Mouse (Mus musculus): ENCODE results near the gene Sec61g. TPM values are rescaled to one million over a fixed set of nuclear protein-coding genes. Genes with fewer than 3 reads are reported as not detected.

Gene Sec61g
- polyA plus RNA-seq (2015; fragmentation: Nextera tagmentation; extraction: Ambion mirVana) = 33.7 and 36.7 TPM in 2 replicates

GRCm38 (mm10) chr11:16508052-16508654 is at the start of gene Sec61g:
Sec61g (minus strand) TSS chr11:16508484.
- peak within 1 kb of the TSS; percentile 75 for H3K4me3 ChIP-seq
- WGBS = under 1% methylated on average over 35 of the region's 35 CpGs
- H3K9me3 ChIP-seq = no peaks in the 10 kb centered on the region
- H3K27me3 ChIP-seq = no peaks in the 10 kb centered on the region
- ATAC-seq (ENCODE audit: low read depth) = peak; percentile 100
- peak within 1 kb of the TSS; percentile 79 for H3K4me2 ChIP-seq
- peaks cover 27% of the 10 kb centered on the region for H3K36me3 ChIP-seq
- H3K4me1 ChIP-seq (replicated peaks) = peaks cover 22% of the 10 kb centered on the region
- H3K27ac ChIP-seq (replicated peaks) = peak within 1 kb of the TSS; percentile 94
- peak within 1 kb of the TSS; percentile 95 for H3K9ac ChIP-seq

GRCm38 (mm10) chr11:16546421-16547163 is 38.3 kb upstream of the Sec61g start:
- WGBS = 74% methylated on average over 5 of the region's 5 CpGs
- no peaks in the 10 kb centered on the region for H3K36me3 ChIP-seq
- no peak overlapping the region for H3K9ac ChIP-seq
- H3K4me2 ChIP-seq = no peak overlapping the region
- no peak for ATAC-seq (ENCODE audit: low read depth)
- no peaks in the 10 kb centered on the region for H3K27me3 ChIP-seq
- H3K9me3 ChIP-seq = no peaks in the 10 kb centered on the region
- H3K4me1 ChIP-seq (replicated peaks) = no peaks in the 10 kb centered on the region
- no peak overlapping the region for H3K4me3 ChIP-seq
- H3K27ac ChIP-seq (replicated peaks) = no peak overlapping the region

- WGBS = 63% methylated on average over 1 of the region's 1 CpGs
- no peaks in the 10 kb centered on the region for H3K4me1 ChIP-seq (replicated peaks)
Observed at GRCm38 (mm10) chr11:16537379-16537778, 29.1 kb upstream of the Sec61g start.

GRCm38 (mm10) chr11:16534582-16535553 is 26.6 kb upstream of the Sec61g start:
- Histone ChIP-seq H3K27ac (replicated peaks) (0 out of 2 replicates have a peak overlapping the region, but pooled peaks have one; percentile 9), H3K4me3 (no peak overlapping the region)
- ATAC-seq (ENCODE audit: low read depth) = peak; percentile 65

More at GRCm38 (mm10) chr11:16537379-16537778, 29.1 kb upstream of the Sec61g start:
- Histone ChIP-seq H3K27ac (replicated peaks) (no peak overlapping the region), H3K9ac (no peak overlapping the region), H3K4me3 (no peak overlapping the region), H3K27me3 (no peaks in the 10 kb centered on the region), H3K36me3 (no peaks in the 10 kb centered on the region), H3K4me2 (no peak overlapping the region), H3K9me3 (no peaks in the 10 kb centered on the region)
- no peak for ATAC-seq (ENCODE audit: low read depth)

GRCm38 (mm10) chr11:16532877-16533276 is 24.6 kb upstream of the Sec61g start:
- no peak overlapping the region for H3K4me3 ChIP-seq
- WGBS = 25% methylated on average over 5 of the region's 5 CpGs
- no peak for ATAC-seq (ENCODE audit: low read depth)
- no peaks in the 10 kb centered on the region for H3K27me3 ChIP-seq
- H3K27ac ChIP-seq (replicated peaks) = no peak overlapping the region
- H3K36me3 ChIP-seq = no peaks in the 10 kb centered on the region
- H3K9me3 ChIP-seq = no peaks in the 10 kb centered on the region
- H3K4me2 ChIP-seq = no peak overlapping the region
- no peaks in the 10 kb centered on the region for H3K4me1 ChIP-seq (replicated peaks)
- H3K9ac ChIP-seq = no peak overlapping the region

More at GRCm38 (mm10) chr11:16534582-16535553, 26.6 kb upstream of the Sec61g start:
- H3K9me3 ChIP-seq = no peaks in the 10 kb centered on the region
- H3K27me3 ChIP-seq = no peaks in the 10 kb centered on the region
- H3K9ac ChIP-seq = no peak overlapping the region
- H3K36me3 ChIP-seq = no peaks in the 10 kb centered on the region
- WGBS = 67% methylated on average over 5 of the region's 5 CpGs
- H3K4me2 ChIP-seq = no peak overlapping the region
- H3K4me1 ChIP-seq (replicated peaks) = no peaks in the 10 kb centered on the region

GRCm38 (mm10) chr11:16528909-16529308 is 20.6 kb upstream of the Sec61g start:
- no peaks in the 10 kb centered on the region for H3K36me3 ChIP-seq
- ATAC-seq (ENCODE audit: low read depth) = no peak
- H3K27me3 ChIP-seq = no peaks in the 10 kb centered on the region
- no peak overlapping the region for H3K9ac ChIP-seq
- H3K4me2 ChIP-seq = no peak overlapping the region
- no peak overlapping the region for H3K27ac ChIP-seq (replicated peaks)
- no peak overlapping the region for H3K4me3 ChIP-seq
- no peaks in the 10 kb centered on the region for H3K9me3 ChIP-seq
- no peaks in the 10 kb centered on the region for H3K4me1 ChIP-seq (replicated peaks)

GRCm38 (mm10) chr11:16528391-16528790 is 20.1 kb upstream of the Sec61g start:
- Histone ChIP-seq H3K36me3 (no peaks in the 10 kb centered on the region), H3K4me1 (replicated peaks) (no peaks in the 10 kb centered on the region), H3K27ac (replicated peaks) (no peak overlapping the region), H3K9ac (no peak overlapping the region), H3K4me2 (no peak overlapping the region), H3K9me3 (no peaks in the 10 kb centered on the region), H3K27me3 (no peaks in the 10 kb centered on the region), H3K4me3 (no peak overlapping the region)
- 93% methylated on average over 5 of the region's 5 CpGs for WGBS
- no peak for ATAC-seq (ENCODE audit: low read depth)

- Histone ChIP-seq H3K27me3 (no peaks in the 10 kb centered on the region), H3K4me2 (no peak overlapping the region), H3K4me3 (no peak overlapping the region), H3K4me1 (replicated peaks) (no peaks in the 10 kb centered on the region), H3K9me3 (no peaks in the 10 kb centered on the region), H3K36me3 (no peaks in the 10 kb centered on the region), H3K27ac (replicated peaks) (no peak overlapping the region), H3K9ac (no peak overlapping the region)
- ATAC-seq (ENCODE audit: low read depth) = no peak
- WGBS = 89% methylated on average over 5 of the region's 5 CpGs
Observed at GRCm38 (mm10) chr11:16527743-16528142, 19.5 kb upstream of the Sec61g start.

GRCm38 (mm10) chr11:16526467-16526866 is 18.2 kb upstream of the Sec61g start:
- H3K27me3 ChIP-seq = no peaks in the 10 kb centered on the region
- no peak overlapping the region for H3K9ac ChIP-seq
- ATAC-seq (ENCODE audit: low read depth) = no peak
- H3K4me1 ChIP-seq (replicated peaks) = no peaks in the 10 kb centered on the region
- no peaks in the 10 kb centered on the region for H3K9me3 ChIP-seq
- 83% methylated on average over 2 of the region's 2 CpGs for WGBS
- no peak overlapping the region for H3K27ac ChIP-seq (replicated peaks)
- H3K4me3 ChIP-seq = no peak overlapping the region
- no peak overlapping the region for H3K4me2 ChIP-seq
- H3K36me3 ChIP-seq = no peaks in the 10 kb centered on the region

- H3K9me3 ChIP-seq = no peaks in the 10 kb centered on the region
- no peak overlapping the region for H3K4me2 ChIP-seq
- no peak overlapping the region for H3K27ac ChIP-seq (replicated peaks)
- H3K4me1 ChIP-seq (replicated peaks) = no peaks in the 10 kb centered on the region
- H3K9ac ChIP-seq = no peak overlapping the region
- no peak overlapping the region for H3K4me3 ChIP-seq
- no peaks in the 10 kb centered on the region for H3K36me3 ChIP-seq
- no peaks in the 10 kb centered on the region for H3K27me3 ChIP-seq
- WGBS = 55% methylated on average over 2 of the region's 2 CpGs
- no peak for ATAC-seq (ENCODE audit: low read depth)
Observed at GRCm38 (mm10) chr11:16525724-16526123, 17.4 kb upstream of the Sec61g start.

- H3K9ac ChIP-seq = no peak overlapping the region
- H3K9me3 ChIP-seq = no peaks in the 10 kb centered on the region
- peak; percentile 59; the same call in 1 of the 2 replicates for ATAC-seq (ENCODE audit: low read depth)
- no peaks in the 10 kb centered on the region for H3K36me3 ChIP-seq
- no peak overlapping the region for H3K4me2 ChIP-seq
- H3K27ac ChIP-seq (replicated peaks) = no peak overlapping the region
- no peaks in the 10 kb centered on the region for H3K27me3 ChIP-seq
- no peak overlapping the region for H3K4me3 ChIP-seq
- H3K4me1 ChIP-seq (replicated peaks) = no peaks in the 10 kb centered on the region
- 52% methylated on average over 3 of the region's 3 CpGs for WGBS
Observed at GRCm38 (mm10) chr11:16524917-16525640, 16.8 kb upstream of the Sec61g start.
